Mouse (Mus musculus) hindbrain, postnatal 0 days (tissue): ENCODE measurements at regions not wholly inside any gene's neighbourhood (a gene's known extent, or its start where the extent isn't known, plus 50 kb on each side); places are given as distances from the start of the nearest gene placed in this dataset.

ENCODE experiments used
- ATAC-seq: fragments of 200-750 bp; cut with Nextera tagmentation; 2 replicates; pipeline ENCODE4 v1.8.0; 2017; ENCODE audit warnings: mild to moderate bottlenecking, moderate TSS enrichment, moderate library complexity
- DNase-seq: peaks from one replicate; pipeline ENCODE4 v3.0.0-alpha.2; 2015; ENCODE audit warnings: low spot score
- H3K27ac ChIP-seq: fragments of 300-500 bp; sonication (generic); 2 replicates; pipeline ENCODE4 v1.5.1; 2014; ENCODE audit warnings: mild to moderate bottlenecking
- H3K27me3 ChIP-seq: fragments of 300-500 bp; sonication (generic); 2 replicates; pipeline ENCODE4 v1.6.1; 2014; ENCODE audit warnings: low read length, mixed read lengths; ENCODE audit not compliant: insufficient read depth
- H3K36me3 ChIP-seq: fragments of 300-500 bp; sonication (generic); 2 replicates; pipeline ENCODE4 v1.6.1; 2014; ENCODE audit warnings: low read length, mixed read lengths; ENCODE audit not compliant: insufficient read depth
- H3K4me1 ChIP-seq: fragments of 300-500 bp; sonication (generic); 2 replicates; pipeline ENCODE4 v1.6.1; 2014; ENCODE audit warnings: antibody characterized with exemption, low read length, mixed read lengths; ENCODE audit not compliant: insufficient read depth
- H3K4me2 ChIP-seq: fragments of 300-500 bp; sonication (generic); 2 replicates; pipeline ENCODE4 v1.6.1; 2014; ENCODE audit warnings: low read depth, mild to moderate bottlenecking, low read length, moderate library complexity, mixed read lengths
- H3K4me3 ChIP-seq: fragments of 300-500 bp; sonication (generic); 2 replicates; pipeline ENCODE4 v1.5.1; 2014; ENCODE audit warnings: low read length
- H3K9ac ChIP-seq: fragments of 300-500 bp; sonication (generic); replicated peaks from 2 replicates; pipeline ENCODE4 v1.6.1; 2014; ENCODE audit warnings: mild to moderate bottlenecking, low read length, moderate library complexity, mixed read lengths
- H3K9me3 ChIP-seq: fragments of 300-500 bp; sonication (generic); 2 replicates; pipeline ENCODE4 v1.6.1; 2016; ENCODE audit warnings: low read length, mixed read lengths
- CTCF ChIP-seq: IDR thresholded peaks from 2 replicates; pipeline ENCODE4 v1.5.1; 2016; ENCODE audit warnings: antibody characterized with exemption, control low read depth, low read depth
- WGBS: fragments of 180-500 bp; shearing (Covaris S2); extraction: QIAGEN DNeasy Blood & Tissue Kit; methylation state at CpG from one replicate; pipeline ENCODE4 v1.1.7; 2014; 5-methylcytosine and 5-hydroxymethylcytosine counted together

DNA sequence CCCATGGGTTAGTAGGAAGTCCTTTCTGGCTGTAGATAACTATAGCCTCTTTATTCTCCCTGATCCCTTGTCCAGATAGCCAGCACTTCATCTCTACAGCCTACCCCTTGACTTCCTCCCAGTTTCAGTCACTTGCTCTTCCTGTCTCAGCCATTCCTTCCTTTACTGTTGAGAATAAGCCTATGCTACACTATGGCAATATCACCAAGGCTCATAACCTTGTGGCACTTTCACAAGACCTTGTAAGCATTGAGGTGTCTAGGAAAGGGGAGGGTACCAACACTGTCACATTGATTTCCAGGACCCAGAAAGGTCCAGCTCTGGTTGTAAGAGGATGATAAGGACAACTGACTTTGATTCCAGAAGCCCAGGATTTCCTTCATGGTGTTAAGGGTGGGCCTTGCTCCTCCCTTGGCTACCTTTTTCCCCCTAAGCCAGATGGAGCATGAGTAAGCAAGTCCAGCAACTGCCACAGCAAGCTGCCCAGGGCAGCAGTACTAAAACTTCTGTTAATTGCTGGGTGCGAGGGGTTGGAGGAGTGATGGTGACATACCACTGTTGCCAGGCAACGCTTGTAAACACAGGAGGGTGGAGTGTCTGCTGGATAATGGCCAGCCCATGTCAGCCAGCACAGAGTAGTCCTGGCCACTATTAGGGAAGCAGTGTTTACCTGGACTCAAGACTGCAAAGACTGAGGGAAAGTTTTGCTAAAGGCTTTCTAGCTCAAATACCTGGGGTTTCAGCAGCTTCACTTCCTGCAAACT is 75.7 kb downstream of the Ankrd16 start:
- WGBS = 26% methylated on average over 2 of the region's 2 CpGs
- DNase-seq (peak; percentile 13), ATAC-seq (peak; percentile 24; the same call in 1 of the 2 replicates)
- Histone ChIP-seq H3K4me1 (no peaks in the 10 kb centered on the region), H3K4me3 (no peak overlapping the region), H3K4me2 (no peak overlapping the region), H3K9ac (no peak overlapping the region), H3K27me3 (no peaks in the 10 kb centered on the region), H3K9me3 (no peaks in the 10 kb centered on the region), H3K36me3 (no peaks in the 10 kb centered on the region), H3K27ac (no peak overlapping the region)
- no peak for TF ChIP-seq CTCF

DNA sequence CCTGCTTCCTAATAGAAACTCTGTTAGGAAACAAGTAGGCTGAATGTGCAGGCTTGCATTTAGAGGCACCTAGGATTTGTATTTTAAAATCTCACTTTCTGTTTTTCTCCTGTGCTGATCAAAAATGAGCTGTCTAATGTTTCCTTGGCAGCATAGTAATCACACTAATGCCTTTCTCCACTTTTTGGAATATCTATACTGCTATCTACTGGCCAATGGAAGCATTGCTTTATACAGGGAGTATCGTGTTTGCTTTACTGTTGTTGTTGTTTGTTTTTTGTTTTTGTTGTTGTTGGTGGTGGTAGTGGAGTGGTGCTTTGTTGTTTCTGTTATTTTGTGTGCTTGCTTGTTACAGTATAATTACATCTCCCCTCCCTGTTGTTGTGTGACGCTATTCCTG is 92.3 kb downstream of the Ankrd16 start:
- DNase-seq (peak; percentile 32), ATAC-seq (peak; percentile 77)
- no peaks in the 10 kb centered on the region for H3K9me3 ChIP-seq
- H3K36me3 ChIP-seq = no peaks in the 10 kb centered on the region
- no peaks in the 10 kb centered on the region for H3K27me3 ChIP-seq
- no peak overlapping the region for H3K9ac ChIP-seq
- H3K4me1 ChIP-seq = no peaks in the 10 kb centered on the region
- H3K4me3 ChIP-seq = no peak overlapping the region
- H3K27ac ChIP-seq = no peak overlapping the region
- H3K4me2 ChIP-seq = no peak overlapping the region
- 50% methylated on average over 2 of the region's 2 CpGs for WGBS
- TF ChIP-seq CTCF = peak; percentile 66

DNA sequence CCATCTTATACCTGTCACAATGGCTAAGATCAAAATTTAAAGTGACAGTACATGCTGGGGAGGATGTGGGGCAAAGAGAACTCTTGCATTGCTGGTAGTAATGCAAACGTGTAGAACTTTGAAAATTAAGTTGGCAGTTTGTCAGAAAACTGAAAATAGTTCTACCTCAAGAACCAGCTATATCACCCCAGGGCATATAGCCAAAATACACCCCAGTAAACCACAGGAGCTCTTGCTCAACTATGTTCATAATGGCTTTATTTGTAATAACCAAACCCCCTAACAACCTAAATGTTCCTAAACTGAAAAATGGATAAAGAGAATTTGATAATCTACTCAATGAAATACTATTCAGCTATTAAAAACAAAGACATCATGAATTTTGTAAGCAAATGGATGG is 102.3 kb downstream of the Ankrd16 start:
- no peak for DNase-seq
- H3K4me3 ChIP-seq = no peak overlapping the region
- no peak overlapping the region for H3K27ac ChIP-seq
- no peaks in the 10 kb centered on the region for H3K27me3 ChIP-seq
- no peak overlapping the region for H3K9ac ChIP-seq
- no peak for ATAC-seq
- TF ChIP-seq CTCF = no peak
- no peak overlapping the region for H3K4me2 ChIP-seq
- WGBS = 36% methylated on average over 1 of the region's 1 CpGs
- no peaks in the 10 kb centered on the region for H3K4me1 ChIP-seq
- no peaks in the 10 kb centered on the region for H3K9me3 ChIP-seq
- H3K36me3 ChIP-seq = no peaks in the 10 kb centered on the region

DNA sequence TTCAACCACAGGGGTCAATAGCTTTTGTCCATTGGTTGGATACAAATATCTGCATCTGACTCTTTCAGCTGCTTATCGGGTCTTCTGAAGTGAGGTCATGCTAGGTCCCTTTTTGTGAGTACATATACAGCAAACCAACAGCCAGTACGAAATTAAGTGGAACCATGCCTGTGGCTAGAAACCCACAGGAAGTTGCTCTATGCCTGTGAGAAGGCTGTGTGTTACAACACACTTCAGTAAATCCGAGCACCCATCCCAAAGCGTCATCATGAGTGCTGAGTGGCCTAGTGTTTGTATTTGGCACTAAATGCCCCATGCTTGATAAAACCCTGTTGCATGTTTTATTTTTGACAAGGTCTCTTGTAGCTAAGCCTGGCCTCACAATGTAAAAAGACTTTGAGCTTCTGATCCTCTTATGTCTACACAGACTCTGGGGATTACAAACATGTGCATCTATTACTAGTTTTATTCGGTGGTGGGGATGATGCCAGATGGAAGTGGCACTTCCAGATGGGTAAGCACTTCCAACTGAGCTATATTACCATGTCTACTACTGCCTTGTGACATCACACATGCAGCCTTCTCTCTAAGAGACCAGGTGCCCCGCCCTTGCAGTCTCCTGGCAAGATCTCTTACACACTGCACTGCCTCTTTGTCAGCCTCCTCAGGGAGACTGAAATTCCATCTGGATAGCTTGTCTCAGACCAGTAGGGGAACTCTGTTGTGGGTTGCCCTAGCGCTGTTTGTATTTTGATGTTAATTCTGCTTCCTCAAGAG is 117.3 kb downstream of the Ankrd16 start:
- H3K27ac ChIP-seq = no peak overlapping the region
- H3K4me3 ChIP-seq = no peak overlapping the region
- H3K36me3 ChIP-seq = no peaks in the 10 kb centered on the region
- ATAC-seq (peak; percentile 35; the same call in 1 of the 2 replicates), DNase-seq (no peak)
- WGBS = 64% methylated on average over 7 of the region's 7 CpGs
- H3K4me1 ChIP-seq = no peaks in the 10 kb centered on the region
- H3K9ac ChIP-seq = no peak overlapping the region
- TF ChIP-seq CTCF = no peak
- H3K4me2 ChIP-seq = no peak overlapping the region
- H3K9me3 ChIP-seq = no peaks in the 10 kb centered on the region
- H3K27me3 ChIP-seq = no peaks in the 10 kb centered on the region

DNA sequence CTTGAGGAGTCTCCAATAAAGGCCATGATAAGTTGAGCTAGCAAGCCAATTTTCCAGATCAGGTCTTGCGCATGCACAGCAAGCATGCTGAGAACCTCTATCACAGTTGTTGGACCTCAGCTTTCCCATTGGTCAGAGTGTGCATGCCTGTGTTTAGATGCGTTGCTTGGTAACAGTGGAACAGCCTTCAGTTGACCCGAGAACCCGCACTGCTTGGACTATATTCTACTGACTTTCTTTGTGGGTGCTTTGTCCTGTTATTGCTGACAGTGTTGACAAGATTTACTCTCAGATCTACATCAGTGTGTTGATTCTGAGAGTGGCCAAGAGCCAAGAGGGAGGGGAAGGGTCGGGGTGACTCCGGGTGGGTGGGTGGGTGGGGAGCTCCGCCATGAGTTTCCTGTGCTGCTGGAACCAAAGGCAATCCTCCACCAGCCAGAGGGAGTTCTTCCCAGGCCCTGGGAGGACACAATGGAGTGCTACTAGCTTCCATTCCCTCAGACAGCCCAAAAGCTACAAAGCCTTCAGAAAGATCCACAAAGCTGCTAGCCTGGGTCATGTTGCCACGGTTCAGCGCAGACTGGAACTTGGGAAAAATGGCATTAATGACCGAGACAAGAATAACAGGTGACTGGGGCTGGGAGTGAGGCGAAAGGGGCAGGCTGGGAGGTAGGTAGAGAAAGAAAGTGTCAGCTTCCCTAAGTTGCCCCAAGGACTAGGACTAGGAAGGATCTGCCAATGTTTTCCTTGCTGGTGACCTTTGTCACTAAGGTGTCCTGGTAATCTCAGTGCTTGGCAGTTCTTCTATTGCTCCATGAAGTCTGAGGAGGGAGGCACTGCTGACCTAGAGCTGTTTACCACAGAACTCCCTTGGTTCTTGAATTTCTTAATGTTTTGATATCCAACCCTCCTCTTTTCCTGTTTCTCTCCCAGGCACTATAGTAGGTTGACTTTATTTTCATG is 122.3 kb downstream of the Ankrd16 start:
- Histone ChIP-seq H3K9ac (no peak overlapping the region), H3K4me2 (no peak overlapping the region), H3K27ac (no peak overlapping the region), H3K27me3 (no peaks in the 10 kb centered on the region), H3K9me3 (no peaks in the 10 kb centered on the region), H3K4me3 (no peak overlapping the region), H3K4me1 (no peaks in the 10 kb centered on the region), H3K36me3 (no peaks in the 10 kb centered on the region)
- TF ChIP-seq CTCF = no peak
- no peak for DNase-seq
- 74% methylated on average over 11 of the region's 11 CpGs for WGBS
- no peak for ATAC-seq

DNA sequence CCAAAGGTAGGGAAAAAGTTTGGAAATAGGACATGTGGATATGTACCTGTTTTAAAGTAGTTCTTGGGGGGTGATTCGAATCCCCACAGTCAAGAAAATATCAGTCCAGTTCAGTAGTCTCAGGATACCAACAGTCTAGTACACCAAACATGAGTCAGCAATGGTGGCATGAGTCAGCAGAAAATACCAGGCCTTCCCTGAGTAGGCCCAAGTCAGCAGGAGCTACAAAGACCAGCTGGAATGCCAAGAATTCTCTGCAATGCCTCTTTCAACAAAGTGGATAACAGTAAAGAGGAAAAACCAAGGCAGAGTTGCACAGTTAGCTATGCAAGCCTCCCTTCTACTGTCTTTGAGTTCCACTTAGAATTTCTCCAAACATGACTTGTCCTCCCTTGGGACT is 137.1 kb downstream of the Ankrd16 start:
- no peak overlapping the region for H3K4me2 ChIP-seq
- H3K27ac ChIP-seq = no peak overlapping the region
- no peaks in the 10 kb centered on the region for H3K36me3 ChIP-seq
- H3K9ac ChIP-seq = no peak overlapping the region
- no peaks in the 10 kb centered on the region for H3K4me1 ChIP-seq
- no peak for DNase-seq
- H3K27me3 ChIP-seq = no peaks in the 10 kb centered on the region
- H3K4me3 ChIP-seq = no peak overlapping the region
- no peak for ATAC-seq
- no peak for TF ChIP-seq CTCF
- no peaks in the 10 kb centered on the region for H3K9me3 ChIP-seq
- 83% methylated on average over 1 of the region's 1 CpGs for WGBS
